Mouse (Mus musculus) heart, embryonic 14.5 days (tissue): ENCODE data around the gene Usp4. TPM values are rescaled to one million over a fixed set of nuclear protein-coding genes. Genes with fewer than 3 reads are reported as not detected.

Source experiments
- ATAC-seq: fragments of 200-750 bp; cut with Nextera tagmentation; 2 replicates; pipeline ENCODE4 v1.8.0; 2017; ENCODE audit warnings: low read depth, moderate TSS enrichment; ENCODE audit not compliant: insufficient number of reproducible peaks, insufficient read depth, low FRiP score
- H3K27ac ChIP-seq, 2 experiments: fragments of 200-500 bp in 1 of 2; fragments of 300-500 bp in 1 of 2; sonication (generic) in 1 of 2; replicated peaks in 1 of 2; 2 replicates each; pipeline ENCODE4 v1.5.1; 2012 to 2014; ENCODE audit warnings: low read depth in 2 of 2, low read length in 2 of 2, control low read depth in 1 of 2, mild to moderate bottlenecking in 1 of 2, mixed read lengths in 1 of 2; ENCODE audit not compliant: control insufficient read depth in 1 of 2, insufficient read depth in 1 of 2
- H3K27me3 ChIP-seq: fragments of 300-500 bp; sonication (generic); 2 replicates; pipeline ENCODE4 v1.6.1; 2014; ENCODE audit warnings: mild to moderate bottlenecking, low read length, control low read depth; ENCODE audit not compliant: control insufficient read depth, insufficient read depth
- H3K36me3 ChIP-seq: fragments of 300-500 bp; sonication (generic); 2 replicates; pipeline ENCODE4 v1.6.1; 2014; ENCODE audit warnings: mild to moderate bottlenecking, control low read depth, low read length, mixed read lengths; ENCODE audit not compliant: control insufficient read depth, insufficient read depth
- H3K4me1 ChIP-seq, 2 experiments: fragments of 200-500 bp in 1 of 2; fragments of 300-500 bp in 1 of 2; sonication (generic) in 1 of 2; 2 replicates each; pipeline ENCODE4 v1.6.1; 2012 to 2014; ENCODE audit warnings: low read length in 2 of 2, control low read depth in 1 of 2, mixed read lengths in 1 of 2; ENCODE audit not compliant: control insufficient read depth in 2 of 2, insufficient read depth in 2 of 2
- H3K4me2 ChIP-seq: fragments of 300-500 bp; sonication (generic); 2 replicates; pipeline ENCODE4 v1.6.1; 2014; ENCODE audit warnings: mild to moderate bottlenecking, low read length
- H3K4me3 ChIP-seq, 2 experiments: fragments of 200-500 bp in 1 of 2; fragments of 300-500 bp in 1 of 2; sonication (generic) in 1 of 2; 2 replicates each; pipeline ENCODE4 v1.5.1; 2012 to 2014; ENCODE audit warnings: low read length in 2 of 2, mild to moderate bottlenecking in 2 of 2, control low read depth in 1 of 2, low read depth in 1 of 2, moderate library complexity in 1 of 2; ENCODE audit not compliant: control insufficient read depth in 1 of 2, insufficient read depth in 1 of 2
- H3K9ac ChIP-seq: fragments of 300-500 bp; sonication (generic); 2 replicates; pipeline ENCODE4 v1.6.1; 2014; ENCODE audit warnings: mild to moderate bottlenecking, low read length
- H3K9me3 ChIP-seq: fragments of 300-500 bp; sonication (generic); 2 replicates; pipeline ENCODE4 v1.6.1; 2016; ENCODE audit warnings: low read length, control low read depth; ENCODE audit not compliant: control insufficient read depth
- WGBS: fragments of 180-500 bp; shearing (Covaris S2); extraction: QIAGEN DNeasy Blood & Tissue Kit; methylation state at CpG from one replicate; pipeline ENCODE4 v1.1.7; 2014; 5-methylcytosine and 5-hydroxymethylcytosine counted together
- polyA plus RNA-seq: library from polyadenylated mRNA; unstranded; fragments of >200 nt; fragmentation: Nextera tagmentation; extraction: Ambion mirVana; gene quantifications from 2 replicates; pipeline ENCODE4 v1.2.1, GENCODE M21; 2014

The Usp4 gene
- polyA plus RNA-seq, 1 experiment from 2014 or later, result 90.1 TPM

DNA sequence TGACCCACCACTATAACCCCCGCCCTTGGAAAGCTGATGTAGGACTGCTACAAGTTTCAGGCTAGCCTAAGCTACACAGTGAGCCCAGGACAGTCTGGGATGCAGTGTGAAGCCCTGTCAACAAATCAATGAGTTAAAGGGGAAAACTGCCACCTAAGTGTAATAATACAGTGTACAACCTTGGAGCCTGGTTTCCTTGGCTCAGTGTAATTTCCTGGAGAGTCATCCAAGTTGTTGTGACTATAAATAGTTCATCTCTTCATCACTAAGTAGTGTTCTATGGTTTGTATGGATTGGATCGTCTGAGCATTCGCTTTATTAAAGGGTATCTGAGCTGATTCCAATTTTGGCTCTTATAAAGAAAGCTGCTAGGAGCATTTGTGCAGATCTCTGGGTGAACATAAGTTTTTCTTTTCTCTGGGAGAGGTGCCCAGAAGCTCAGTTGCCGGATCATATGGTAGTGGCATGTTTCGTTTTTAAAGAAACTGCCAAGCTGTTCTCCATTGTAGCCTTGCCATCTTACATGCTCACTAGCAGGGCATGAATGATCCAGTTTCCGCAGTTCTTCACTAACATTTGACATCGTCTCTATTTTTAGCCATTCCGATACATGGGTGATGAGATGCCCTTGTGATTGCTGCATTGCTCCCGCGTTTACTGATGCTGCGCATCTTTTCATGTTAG lies 93.7 kb downstream of the Usp4 start:
- no peaks in the 10 kb centered on the region for H3K9me3 ChIP-seq
- H3K4me3 ChIP-seq, result no peak overlapping the region
- WGBS, result 43% methylated on average over 11 of the region's 11 CpGs
- ATAC-seq, result peak; percentile 13; the same call in 1 of the 2 replicates
- H3K27ac ChIP-seq, result peak overlapping the region; percentile 31 to 33; a peak in 3 of 4 replicates
- H3K36me3 ChIP-seq, result no peaks in the 10 kb centered on the region
- peaks cover 6 to 28% of the 10 kb centered on the region in 2 experiments for H3K4me1 ChIP-seq
- peak overlapping the region; percentile 19; the same call in 1 of the 2 replicates for H3K4me2 ChIP-seq
- H3K9ac ChIP-seq, result peak overlapping the region; percentile 14; the same call in 1 of the 2 replicates
- H3K27me3 ChIP-seq, result no peaks in the 10 kb centered on the region

Other genes starting within 250 kb of the Usp4 start
- 0.09 and 0.16 TPM in 2 replicates for gene Bsn, start 157.5 kb upstream of the Usp4 start, polyA plus RNA-seq
- gene Dag1, start 83.9 kb upstream of the Usp4 start, polyA plus RNA-seq, result 143 and 146 TPM in 2 replicates
- gene Nicn1, start 57.4 kb upstream of the Usp4 start, polyA plus RNA-seq, result 26.5 and 29.1 TPM in 2 replicates
- gene Amt, start 51.0 kb upstream of the Usp4 start, polyA plus RNA-seq, result 10.4 and 11.2 TPM in 2 replicates
- 229 and 289 TPM in 2 replicates for gene Rhoa, start 41.7 kb upstream of the Usp4 start, polyA plus RNA-seq
- gene Tcta, start 41.7 kb upstream of the Usp4 start, polyA plus RNA-seq, result 36.5 and 39.4 TPM in 2 replicates
- gene Gpx1, start 8.9 kb upstream of the Usp4 start, polyA plus RNA-seq, result 694 and 725 TPM in 2 replicates
- gene 1700102P08Rik, start 45.0 kb downstream of the Usp4 start, polyA plus RNA-seq, result 0.43 TPM in 2 replicates
- 0.73 and 0.88 TPM in 2 replicates for gene Ccdc36, start 80.6 kb downstream of the Usp4 start, polyA plus RNA-seq
- gene BC048562, start 88.6 kb downstream of the Usp4 start, polyA plus RNA-seq, result not detected in 2 replicates
- 31.0 and 31.9 TPM in 2 replicates for gene Ccdc71, start 112.7 kb downstream of the Usp4 start, polyA plus RNA-seq
- 87.0 and 94.7 TPM in 2 replicates for gene Klhdc8b, start 113.7 kb downstream of the Usp4 start, polyA plus RNA-seq
- gene Lamb2, start 131.9 kb downstream of the Usp4 start, polyA plus RNA-seq, result 38.9 and 41.5 TPM in 2 replicates
- 54.4 and 57.0 TPM in 2 replicates for gene Usp19, start 142.7 kb downstream of the Usp4 start, polyA plus RNA-seq
- gene Qars, start 159.9 kb downstream of the Usp4 start, polyA plus RNA-seq, result 62.8 and 78.8 TPM in 2 replicates
- 85.1 and 91.9 TPM in 2 replicates for gene Qrich1, start 169.0 kb downstream of the Usp4 start, polyA plus RNA-seq
- 94.2 and 97.5 TPM in 2 replicates for gene Impdh2, start 212.4 kb downstream of the Usp4 start, polyA plus RNA-seq
- gene Ndufaf3, start 219.6 kb downstream of the Usp4 start, polyA plus RNA-seq, result 74.3 and 78.1 TPM in 2 replicates
- gene Dalrd3, start 222.0 kb downstream of the Usp4 start, polyA plus RNA-seq, result 71.8 and 71.9 TPM in 2 replicates
- gene Wdr6, start 230.9 kb downstream of the Usp4 start, polyA plus RNA-seq, result 39.8 and 46.9 TPM in 2 replicates
- gene P4htm, start 249.8 kb downstream of the Usp4 start, polyA plus RNA-seq, result 16.1 and 20.6 TPM in 2 replicates